Mouse (Mus musculus) liver, embryonic 14.5 days (tissue): ENCODE measurements around the gene Slc9a7. TPM values are rescaled to one million over a fixed set of nuclear protein-coding genes. Genes with fewer than 3 reads are reported as not detected.
A peak's percentile ranks its signal among the peaks of the same experiment; 100 is the strongest.

Experiments
- ATAC-seq: fragments of 200-750 bp; cut with Nextera tagmentation; 2 replicates; pipeline ENCODE4 v1.8.0; 2017; ENCODE audit warnings: moderate number of reproducible peaks, mild to moderate bottlenecking, moderate library complexity; ENCODE audit not compliant: insufficient read depth
- DNase-seq, 3 experiments: peaks; one replicate each; pipeline ENCODE4 v3.0.0-alpha.2; 2012 to 2013; ENCODE audit warnings: low read depth in 3 of 3, low spot score in 3 of 3
- H3K27ac ChIP-seq: fragments of 300-500 bp; sonication (generic); 2 replicates; pipeline ENCODE4 v1.5.1; 2014; ENCODE audit warnings: moderate library complexity, mild to moderate bottlenecking, control low read depth, inconsistent platforms
- H3K27me3 ChIP-seq: fragments of 300-500 bp; sonication (generic); 2 replicates; pipeline ENCODE4 v1.6.1; 2014; ENCODE audit warnings: mild to moderate bottlenecking, low read length, moderate library complexity; ENCODE audit not compliant: control insufficient read depth, insufficient read depth
- H3K36me3 ChIP-seq: fragments of 300-500 bp; sonication (generic); replicated peaks from 2 replicates; pipeline ENCODE4 v1.6.1; 2014; ENCODE audit warnings: low read depth; ENCODE audit not compliant: control insufficient read depth, insufficient read depth
- H3K4me1 ChIP-seq, 2 experiments: fragments of 200-500 bp in 1 of 2; fragments of 300-500 bp in 1 of 2; sonication (generic) in 1 of 2; replicated peaks; 2 replicates each; pipeline ENCODE4 v1.6.1; 2012 to 2014; ENCODE audit warnings: antibody characterized with exemption in 1 of 2, inconsistent platforms in 1 of 2, low read length in 1 of 2; ENCODE audit not compliant: control insufficient read depth in 2 of 2, insufficient read depth in 2 of 2
- H3K4me2 ChIP-seq: fragments of 300-500 bp; sonication (generic); 2 replicates; pipeline ENCODE4 v1.6.1; 2014; ENCODE audit warnings: low read depth, mild to moderate bottlenecking, control low read depth, moderate library complexity
- H3K4me3 ChIP-seq, 2 experiments: fragments of 200-500 bp in 1 of 2; fragments of 300-500 bp in 1 of 2; sonication (generic) in 1 of 2; 2 replicates each; pipeline ENCODE4 v1.5.1; 2012 to 2014; ENCODE audit warnings: low read depth in 2 of 2, low read length in 2 of 2, mild to moderate bottlenecking in 2 of 2, control low read depth in 1 of 2, inconsistent platforms in 1 of 2, moderate library complexity in 1 of 2; ENCODE audit not compliant: insufficient read depth in 1 of 2
- H3K9ac ChIP-seq: fragments of 300-500 bp; sonication (generic); replicated peaks from 2 replicates; pipeline ENCODE4 v1.6.1; 2014; ENCODE audit warnings: mild to moderate bottlenecking, control low read depth, moderate library complexity
- H3K9me3 ChIP-seq: fragments of 300-500 bp; sonication (generic); 2 replicates; pipeline ENCODE4 v1.6.1; 2016; ENCODE audit warnings: low read length, mixed read lengths; ENCODE audit not compliant: control insufficient read depth
- CTCF ChIP-seq: IDR thresholded peaks from 2 replicates; pipeline ENCODE4 v1.5.1; 2016; ENCODE audit warnings: antibody characterized with exemption, low read depth, control low read depth
- EP300 ChIP-seq: IDR thresholded peaks from 2 replicates; pipeline ENCODE4 v1.6.1; 2016; ENCODE audit warnings: antibody characterized with exemption, low read depth
- WGBS: fragments of 180-500 bp; shearing (Covaris S2); extraction: QIAGEN DNeasy Blood & Tissue Kit; methylation state at CpG from one replicate; pipeline ENCODE4 v1.1.7; 2014; ENCODE audit not compliant: insufficient replicate concordance; 5-methylcytosine and 5-hydroxymethylcytosine counted together
- polyA plus RNA-seq, 2 experiments: library from polyadenylated mRNA; depleted of rRNA in 1 of 2; stranded (reverse) in 1 of 2; unstranded in 1 of 2; fragments of >200 nt; fragmentation: Nextera tagmentation in 1 of 2; extraction: Ambion mirVana in 1 of 2; gene quantifications; 2 replicates each; pipeline versions ENCODE4 v1.2.1 to v1.2.3; 2012 to 2014

Gene Slc9a7
- polyA plus RNA-seq, 2 experiments: 0.16 to 0.20 TPM

DNA sequence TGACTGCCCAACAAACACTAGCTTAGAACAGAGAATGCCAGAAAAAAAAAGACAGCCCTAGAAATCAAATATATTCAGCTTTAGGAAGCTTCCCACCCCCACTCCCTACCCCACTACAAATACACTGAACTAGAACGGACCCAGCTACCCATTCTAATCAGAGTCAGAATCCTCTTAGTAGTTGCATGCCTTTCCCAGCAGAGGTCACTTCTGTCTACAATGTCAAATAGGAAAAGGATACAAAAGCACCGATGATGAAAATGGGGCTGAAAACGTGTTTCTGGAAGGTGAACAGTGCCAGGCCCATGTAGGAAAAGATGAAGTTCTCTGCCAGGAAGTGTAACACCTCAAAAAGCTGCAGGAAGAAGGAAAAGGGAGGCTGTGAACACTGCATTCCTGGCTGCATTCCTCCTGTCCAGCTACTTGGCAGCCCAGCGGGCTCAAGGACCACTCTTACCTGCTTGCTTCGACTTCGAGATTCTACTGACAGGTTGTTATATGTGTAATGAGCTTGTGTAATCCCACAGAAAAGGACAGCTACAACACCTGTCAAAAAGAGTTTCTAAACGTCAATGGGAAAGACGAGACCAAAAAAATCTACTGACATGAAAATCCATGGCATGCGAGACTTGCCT lies 129.8 kb downstream of the Slc9a7 start:
- Histone ChIP-seq H3K4me3 (no peak overlapping the region), H3K9me3 (no peaks in the 10 kb centered on the region), H3K4me2 (no peak overlapping the region), H3K9ac (no peak overlapping the region), H3K36me3 (no peaks in the 10 kb centered on the region), H3K27ac (no peak overlapping the region), H3K4me1 (no peaks in the 10 kb centered on the region), H3K27me3 (no peaks in the 10 kb centered on the region)
- WGBS: 41% methylated on average over 9 of the region's 9 CpGs
- ATAC-seq (no peak), DNase-seq (no peak)
- TF ChIP-seq EP300: no peak

GRCm38 (mm10) chrX:20160301-20160700 lies 131.3 kb downstream of the Slc9a7 start:
- Histone ChIP-seq H3K4me3 (no peak overlapping the region), H3K9me3 (no peaks in the 10 kb centered on the region), H3K27me3 (no peaks in the 10 kb centered on the region), H3K4me2 (no peak overlapping the region), H3K27ac (no peak overlapping the region), H3K36me3 (no peaks in the 10 kb centered on the region), H3K9ac (no peak overlapping the region), H3K4me1 (no peaks in the 10 kb centered on the region)
- 41% methylated on average over 1 of the region's 1 CpGs for WGBS
- ATAC-seq: no peak
- TF ChIP-seq CTCF (no peak), EP300 (no peak)
- no peak for DNase-seq

DNA sequence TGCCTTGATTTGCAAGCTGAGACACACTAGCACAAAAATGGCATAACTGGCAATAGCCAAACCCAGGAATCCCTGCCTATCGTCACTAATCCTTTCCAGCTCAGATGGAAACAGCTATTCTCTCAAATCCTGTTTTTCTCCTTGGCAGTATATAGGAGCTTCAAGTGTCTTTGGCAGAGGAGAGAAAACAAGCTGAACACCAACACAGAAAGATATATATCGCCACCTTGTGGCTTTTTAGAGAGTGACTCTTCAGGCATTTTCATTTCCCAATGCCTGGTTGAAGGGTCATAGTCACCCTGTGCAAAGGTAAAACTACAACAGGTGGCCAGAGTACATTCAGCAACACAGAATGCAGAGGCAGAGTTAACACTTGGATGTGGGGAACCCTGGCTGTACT lies 134.1 kb downstream of the Slc9a7 start:
- Histone ChIP-seq H3K9ac (no peak overlapping the region), H3K9me3 (no peaks in the 10 kb centered on the region), H3K4me2 (no peak overlapping the region), H3K36me3 (no peaks in the 10 kb centered on the region), H3K27me3 (no peaks in the 10 kb centered on the region), H3K27ac (no peak overlapping the region), H3K4me3 (no peak overlapping the region), H3K4me1 (no peaks in the 10 kb centered on the region)
- DNase-seq: no peak
- TF ChIP-seq CTCF (peak; percentile 22; the same call in 1 of the 2 replicates), EP300 (no peak)
- 13% methylated on average over 2 of the region's 2 CpGs for WGBS
- no peak for ATAC-seq

GRCm38 (mm10) chrX:20129466-20129865 lies 162.1 kb downstream of the Slc9a7 start:
- Histone ChIP-seq H3K4me1 (no peaks in the 10 kb centered on the region), H3K4me2 (no peak overlapping the region), H3K4me3 (no peak overlapping the region), H3K9ac (no peak overlapping the region), H3K27ac (no peak overlapping the region), H3K27me3 (no peaks in the 10 kb centered on the region), H3K36me3 (no peaks in the 10 kb centered on the region), H3K9me3 (no peaks in the 10 kb centered on the region)
- TF ChIP-seq EP300 (no peak), CTCF (no peak)
- ATAC-seq: no peak
- WGBS: 63% methylated on average over 1 of the region's 1 CpGs
- DNase-seq: no peak

DNA sequence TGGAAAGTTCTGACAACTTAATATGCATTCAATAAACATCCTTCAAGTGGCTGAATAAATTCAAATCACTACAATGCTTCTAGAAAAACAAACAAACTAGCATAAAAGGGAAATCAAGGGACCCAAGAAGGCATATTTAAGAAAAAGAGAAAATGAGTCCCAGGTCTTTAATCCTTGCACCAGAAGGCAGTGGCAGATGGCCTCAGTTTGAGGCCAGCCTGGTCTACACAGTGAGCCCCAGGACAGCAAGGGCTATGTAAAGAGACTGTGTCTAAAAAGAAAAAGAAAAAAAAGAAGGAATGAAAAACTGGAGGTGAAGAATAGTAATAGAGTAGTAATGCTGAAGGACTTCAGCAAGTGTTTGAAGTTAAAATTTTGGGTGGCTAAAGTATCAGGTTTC lies 162.7 kb downstream of the Slc9a7 start:
- ATAC-seq: no peak
- H3K9me3 ChIP-seq: no peaks in the 10 kb centered on the region
- H3K27me3 ChIP-seq: no peaks in the 10 kb centered on the region
- no peak overlapping the region for H3K27ac ChIP-seq
- no peak for TF ChIP-seq CTCF
- TF ChIP-seq EP300: no peak
- H3K4me3 ChIP-seq: no peak overlapping the region
- H3K4me2 ChIP-seq: no peak overlapping the region
- H3K9ac ChIP-seq: no peak overlapping the region
- H3K36me3 ChIP-seq: no peaks in the 10 kb centered on the region
- DNase-seq: no peak
- H3K4me1 ChIP-seq: no peaks in the 10 kb centered on the region
